Mouse (Mus musculus) hindbrain, embryonic 16.5 days (tissue): ENCODE data around the gene Fam69a. TPM values are rescaled to one million over a fixed set of nuclear protein-coding genes. Genes with fewer than 3 reads are reported as not detected.
A peak's percentile ranks its signal among the peaks of the same experiment; 100 is the strongest.

ENCODE experiments used
- ATAC-seq: fragments of 200-750 bp; cut with Nextera tagmentation; 2 replicates; pipeline ENCODE4 v1.8.0; 2017; ENCODE audit warnings: moderate TSS enrichment, moderate library complexity
- H3K27ac ChIP-seq: fragments of 300-500 bp; sonication (generic); 2 replicates; pipeline ENCODE4 v1.5.1; 2014; ENCODE audit warnings: low read depth, mild to moderate bottlenecking, control low read depth, low read length, moderate library complexity
- H3K27me3 ChIP-seq: fragments of 300-500 bp; sonication (generic); replicated peaks from 2 replicates; pipeline ENCODE4 v1.6.1; 2014; ENCODE audit warnings: low read length; ENCODE audit not compliant: control insufficient read depth, insufficient read depth
- H3K36me3 ChIP-seq: fragments of 300-500 bp; sonication (generic); 2 replicates; pipeline ENCODE4 v1.6.1; 2014; ENCODE audit warnings: mild to moderate bottlenecking, low read length, moderate library complexity, mixed read lengths; ENCODE audit not compliant: control insufficient read depth, insufficient read depth
- H3K4me1 ChIP-seq: fragments of 300-500 bp; sonication (generic); 2 replicates; pipeline ENCODE4 v1.6.1; 2014; ENCODE audit warnings: low read depth, low read length; ENCODE audit not compliant: control insufficient read depth, insufficient read depth
- H3K4me2 ChIP-seq: fragments of 300-500 bp; sonication (generic); 2 replicates; pipeline ENCODE4 v1.6.1; 2014; ENCODE audit warnings: mild to moderate bottlenecking, low read length, control low read depth, moderate library complexity
- H3K4me3 ChIP-seq: fragments of 300-500 bp; sonication (generic); 2 replicates; pipeline ENCODE4 v1.5.1; 2014; ENCODE audit warnings: mild to moderate bottlenecking, low read length, control low read depth, moderate library complexity
- H3K9ac ChIP-seq: fragments of 300-500 bp; sonication (generic); 2 replicates; pipeline ENCODE4 v1.6.1; 2014; ENCODE audit warnings: low read depth, mild to moderate bottlenecking, control low read depth, low read length, moderate library complexity
- H3K9me3 ChIP-seq: fragments of 300-500 bp; sonication (generic); 2 replicates; pipeline ENCODE4 v1.6.1; 2014; ENCODE audit warnings: mild to moderate bottlenecking, low read length, moderate library complexity; ENCODE audit not compliant: control insufficient read depth
- WGBS: fragments of 180-500 bp; shearing (Covaris S2); extraction: QIAGEN DNeasy Blood & Tissue Kit; methylation state at CpG from one replicate; pipeline ENCODE4 v1.1.7; 2014; 5-methylcytosine and 5-hydroxymethylcytosine counted together
- polyA plus RNA-seq: library from polyadenylated mRNA; unstranded; fragments of >200 nt; fragmentation: Nextera tagmentation; extraction: Ambion mirVana; gene quantifications from 2 replicates; pipeline ENCODE4 v1.2.1, GENCODE M21; 2015

Fam69a gene
- polyA plus RNA-seq, 1 experiment from 2014 or later = 73.3 TPM

GRCm38 (mm10) chr5:108017232-108017631, 30.3 kb upstream of the Fam69a start:
- Histone ChIP-seq H3K9ac (no peak overlapping the region), H3K4me2 (no peak overlapping the region), H3K4me3 (no peak overlapping the region), H3K27ac (no peak overlapping the region), H3K27me3 (no peaks in the 10 kb centered on the region), H3K36me3 (no peaks in the 10 kb centered on the region), H3K9me3 (no peaks in the 10 kb centered on the region), H3K4me1 (no peaks in the 10 kb centered on the region)
- ATAC-seq = no peak
- 96% methylated on average over 2 of the region's 2 CpGs for WGBS

- no peaks in the 10 kb centered on the region for H3K9me3 ChIP-seq
- H3K4me3 ChIP-seq = no peak overlapping the region
- no peaks in the 10 kb centered on the region for H3K27me3 ChIP-seq
- ATAC-seq = no peak
- H3K36me3 ChIP-seq = no peaks in the 10 kb centered on the region
- WGBS = 54% methylated on average over 7 of the region's 7 CpGs
- no peaks in the 10 kb centered on the region for H3K4me1 ChIP-seq
- H3K4me2 ChIP-seq = no peak overlapping the region
- H3K9ac ChIP-seq = no peak overlapping the region
- no peak overlapping the region for H3K27ac ChIP-seq
These were observed 28.5 kb upstream of the Fam69a start for GRCm38 (mm10) chr5:108015422-108015821.

GRCm38 (mm10) chr5:108014173-108014572, 27.3 kb upstream of the Fam69a start:
- Histone ChIP-seq H3K4me3 (no peak overlapping the region), H3K9ac (no peak overlapping the region), H3K9me3 (no peaks in the 10 kb centered on the region), H3K36me3 (no peaks in the 10 kb centered on the region), H3K27me3 (no peaks in the 10 kb centered on the region), H3K4me2 (no peak overlapping the region), H3K4me1 (no peaks in the 10 kb centered on the region), H3K27ac (no peak overlapping the region)
- 13% methylated on average over 1 of the region's 1 CpGs for WGBS
- no peak for ATAC-seq

- no peaks in the 10 kb centered on the region for H3K27me3 ChIP-seq
These were observed 22.8 kb upstream of the Fam69a start for GRCm38 (mm10) chr5:108009721-108010120.

GRCm38 (mm10) chr5:108005134-108005533, 18.2 kb upstream of the Fam69a start:
- Histone ChIP-seq H3K36me3 (no peaks in the 10 kb centered on the region), H3K9me3 (no peaks in the 10 kb centered on the region), H3K9ac (no peak overlapping the region), H3K27me3 (no peaks in the 10 kb centered on the region), H3K4me2 (no peak overlapping the region), H3K4me3 (no peak overlapping the region), H3K4me1 (no peaks in the 10 kb centered on the region), H3K27ac (no peak overlapping the region)
- no peak for ATAC-seq
- WGBS = 69% methylated on average over 2 of the region's 2 CpGs

More at GRCm38 (mm10) chr5:108009721-108010120, 22.8 kb upstream of the Fam69a start:
- H3K9ac ChIP-seq = no peak overlapping the region
- no peaks in the 10 kb centered on the region for H3K9me3 ChIP-seq
- H3K4me3 ChIP-seq = no peak overlapping the region
- H3K4me1 ChIP-seq = no peaks in the 10 kb centered on the region
- WGBS = 41% methylated on average over 2 of the region's 2 CpGs
- H3K4me2 ChIP-seq = no peak overlapping the region
- ATAC-seq = no peak
- no peaks in the 10 kb centered on the region for H3K36me3 ChIP-seq
- H3K27ac ChIP-seq = no peak overlapping the region

GRCm38 (mm10) chr5:108002734-108003133, 15.8 kb upstream of the Fam69a start:
- ATAC-seq = no peak
- Histone ChIP-seq H3K27me3 (no peaks in the 10 kb centered on the region), H3K4me2 (no peak overlapping the region), H3K9ac (no peak overlapping the region), H3K9me3 (no peaks in the 10 kb centered on the region), H3K27ac (no peak overlapping the region), H3K4me1 (no peaks in the 10 kb centered on the region), H3K36me3 (no peaks in the 10 kb centered on the region), H3K4me3 (no peak overlapping the region)
- 64% methylated on average over 5 of the region's 5 CpGs for WGBS

- Histone ChIP-seq H3K9ac (peak overlapping the region; percentile 69), H3K4me2 (peak overlapping the region; percentile 49), H3K9me3 (no peaks in the 10 kb centered on the region), H3K36me3 (no peaks in the 10 kb centered on the region), H3K4me3 (peak overlapping the region; percentile 57), H3K27me3 (no peaks in the 10 kb centered on the region), H3K4me1 (no peaks in the 10 kb centered on the region), H3K27ac (peak overlapping the region; percentile 76)
- ATAC-seq = peak; percentile 82
- 16% methylated on average over 20 of the region's 20 CpGs for WGBS
These were observed 14.1 kb upstream of the Fam69a start for GRCm38 (mm10) chr5:108000776-108001548.

- Histone ChIP-seq H3K4me2 (no peak overlapping the region), H3K4me1 (no peaks in the 10 kb centered on the region), H3K9me3 (no peaks in the 10 kb centered on the region), H3K27ac (no peak overlapping the region), H3K27me3 (no peaks in the 10 kb centered on the region), H3K9ac (no peak overlapping the region), H3K36me3 (no peaks in the 10 kb centered on the region), H3K4me3 (no peak overlapping the region)
- ATAC-seq = no peak
- 71% methylated on average over 7 of the region's 7 CpGs for WGBS
These were observed 10.8 kb upstream of the Fam69a start for GRCm38 (mm10) chr5:107997717-107998116.

- Histone ChIP-seq H3K9ac (no peak overlapping the region), H3K27ac (no peak overlapping the region), H3K4me1 (no peaks in the 10 kb centered on the region), H3K27me3 (no peaks in the 10 kb centered on the region), H3K36me3 (no peaks in the 10 kb centered on the region), H3K4me3 (no peak overlapping the region), H3K4me2 (no peak overlapping the region), H3K9me3 (no peaks in the 10 kb centered on the region)
- no peak for ATAC-seq
- WGBS = 89% methylated on average over 2 of the region's 2 CpGs
These were observed 9.1 kb upstream of the Fam69a start for GRCm38 (mm10) chr5:107995936-107996335.
